15 mouse cellular contexts compared by ENCODE assay signal in the genomic region with DNA sequence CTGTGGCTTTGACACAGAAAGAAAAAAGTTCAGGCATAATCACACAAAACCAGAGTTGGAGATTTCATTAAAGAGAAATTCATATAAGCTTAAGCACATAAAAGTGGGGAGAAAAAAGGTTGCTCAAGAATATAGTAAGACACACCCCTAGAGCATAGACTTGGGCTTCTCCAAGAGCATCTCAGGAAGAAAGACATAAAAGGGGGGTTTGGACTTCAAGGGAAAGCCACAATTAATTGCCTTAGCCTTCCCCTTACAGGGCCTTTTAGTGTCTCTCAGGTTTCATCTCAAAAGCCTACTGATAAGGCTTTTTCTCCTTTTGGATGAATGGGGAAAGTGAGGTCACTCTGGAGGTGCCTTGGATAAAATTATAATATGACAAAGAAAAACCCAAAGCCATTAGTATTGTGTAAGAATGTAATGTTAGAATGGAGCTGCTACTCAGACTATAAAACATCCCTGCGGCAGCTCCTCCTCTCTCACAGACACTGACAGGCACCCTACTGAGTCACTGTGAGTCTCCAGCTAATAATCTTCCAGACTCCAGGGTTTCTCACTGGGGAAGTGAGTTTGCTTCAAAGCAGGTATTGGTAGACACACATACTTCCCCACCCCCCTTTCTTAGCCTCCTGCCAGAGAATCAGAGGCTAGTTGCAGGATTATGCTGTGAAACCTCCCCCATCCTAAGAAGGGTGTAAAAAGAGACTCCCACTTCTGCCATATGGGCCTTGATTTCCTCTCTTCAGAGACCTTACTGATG.
DNase-seq lines count a peak whose midpoint lies in the region; ATAC-seq and TF ChIP-seq lines count a peak whose summit lies in the region.
"Had no signal": no experiment of that assay in that cellular context is flagged by ENCODE, and none has a peak within 500 bp of the region (broad histone marks: within the 10 kb centered on the region; RNA-seq: fewer than 3 reads in every experiment).

No protein-coding gene starts in this region.

- TF ChIP-seq CTCF in midbrain, postnatal 0 days (IDR thresholded peaks at IDR 0.05), result no peak

- DNase-seq in forebrain, embryonic 10.5 days (ENCODE audit: extremely low spot score, low spot score), result peak; percentile 16
- DNase-seq in midbrain, embryonic 11.5 days (ENCODE audit: low spot score, missing footprints), result no peak
- DNase-seq in midbrain, embryonic 10.5 days (ENCODE audit: low spot score), result no peak
- peak; percentile 54 for DNase-seq in forebrain, embryonic 14.5 days (ENCODE audit: low spot score)
- DNase-seq in midbrain, postnatal 0 days (ENCODE audit: low spot score), result peak; percentile 12
- no peak for DNase-seq in gastrocnemius, adult 8-10 months (ENCODE audit: low spot score in 2 of 2)
- DNase-seq: heart, adult 2 months; heart, postnatal 36 days; liver; lung, postnatal 10 days; thymus, postnatal 36 days had no signal

- peaks cover 17% of the 10 kb centered on the region for H3K4me1 ChIP-seq in forebrain, embryonic 10.5 days
- 0 out of 2 replicates have a peak, but pooled peaks cover 2% of the 10 kb centered on the region for H3K4me1 ChIP-seq in forebrain, embryonic 16.5 days (replicated peaks; ENCODE audit: control insufficient read depth, insufficient read depth, low read length)
- no peaks in the 10 kb centered on the region for H3K4me1 ChIP-seq in midbrain, embryonic 11.5 days (ENCODE audit: control insufficient read depth, insufficient read depth, low read length)
- peaks cover 9% of the 10 kb centered on the region for H3K4me1 ChIP-seq in midbrain, embryonic 10.5 days
- no peaks in the 10 kb centered on the region for H3K4me1 ChIP-seq in forebrain, embryonic 14.5 days (ENCODE audit: control insufficient read depth, insufficient read depth, low read length)
- no peaks in the 10 kb centered on the region; the same call in 1 of the 2 replicates for H3K4me1 ChIP-seq in midbrain, postnatal 0 days (ENCODE audit: insufficient read depth, low read length)
- H3K4me1 ChIP-seq in heart, embryonic 11.5 days (ENCODE audit: control insufficient read depth, insufficient read depth, low read length), result no peaks in the 10 kb centered on the region

- H3K36me3 ChIP-seq in forebrain, embryonic 10.5 days (replicated peaks), result no peaks in the 10 kb centered on the region
- no peaks in the 10 kb centered on the region for H3K36me3 ChIP-seq in forebrain, embryonic 16.5 days (ENCODE audit: control insufficient read depth, insufficient read depth)
- no peaks in the 10 kb centered on the region for H3K36me3 ChIP-seq in midbrain, embryonic 11.5 days (ENCODE audit: control insufficient read depth, insufficient read depth, low read length)
- H3K36me3 ChIP-seq in midbrain, embryonic 10.5 days, result no peaks in the 10 kb centered on the region
- no peaks in the 10 kb centered on the region for H3K36me3 ChIP-seq in forebrain, embryonic 14.5 days (ENCODE audit: control insufficient read depth, insufficient read depth, low read length)
- H3K36me3 ChIP-seq in midbrain, postnatal 0 days (ENCODE audit: insufficient read depth, low read length), result no peaks in the 10 kb centered on the region
- H3K36me3 ChIP-seq in heart, embryonic 11.5 days (ENCODE audit: control insufficient read depth, insufficient read depth, low read length), result no peaks in the 10 kb centered on the region

- ATAC-seq in forebrain, embryonic 16.5 days, result no peak
- peak; percentile 50; the same call in 1 of the 2 replicates for ATAC-seq in midbrain, embryonic 11.5 days (ENCODE audit: low FRiP score)
- peak; percentile 72 for ATAC-seq in forebrain, embryonic 14.5 days
- ATAC-seq in midbrain, postnatal 0 days (ENCODE audit: low FRiP score), result no peak
- no peak for ATAC-seq in heart, embryonic 11.5 days (replicated peaks; ENCODE audit: insufficient number of reproducible peaks, low FRiP score, low TSS enrichment)
- ATAC-seq: activated CD4-positive, CD25-positive, alpha-beta regulatory T cell, adult 4 months; intestine, postnatal 0 days had no signal

- no peaks in the 10 kb centered on the region for H3K9me3 ChIP-seq in forebrain, embryonic 10.5 days
- no peaks in the 10 kb centered on the region for H3K9me3 ChIP-seq in forebrain, embryonic 16.5 days (ENCODE audit: control insufficient read depth, low read length)
- no peaks in the 10 kb centered on the region for H3K9me3 ChIP-seq in midbrain, embryonic 11.5 days (ENCODE audit: control insufficient read depth, low read length)
- no peaks in the 10 kb centered on the region for H3K9me3 ChIP-seq in midbrain, embryonic 10.5 days (replicated peaks)
- H3K9me3 ChIP-seq in forebrain, embryonic 14.5 days (replicated peaks; ENCODE audit: control insufficient read depth, low read length), result no peaks in the 10 kb centered on the region
- no peaks in the 10 kb centered on the region for H3K9me3 ChIP-seq in midbrain, postnatal 0 days (ENCODE audit: low read length)
- no peaks in the 10 kb centered on the region for H3K9me3 ChIP-seq in heart, embryonic 11.5 days (replicated peaks; ENCODE audit: control insufficient read depth, low read length)

- H3K4me2 ChIP-seq in forebrain, embryonic 16.5 days (ENCODE audit: low read length), result no peak overlapping the region
- H3K4me2 ChIP-seq in midbrain, embryonic 11.5 days, result no peak overlapping the region
- H3K4me2 ChIP-seq in forebrain, embryonic 14.5 days (ENCODE audit: low read length), result no peak overlapping the region
- no peak overlapping the region for H3K4me2 ChIP-seq in midbrain, postnatal 0 days (ENCODE audit: low read depth, low read length, poor library complexity, severe bottlenecking)
- H3K4me2 ChIP-seq in heart, embryonic 11.5 days, result no peak overlapping the region

- H3K4me3 ChIP-seq in forebrain, embryonic 10.5 days, result no peak overlapping the region
- H3K4me3 ChIP-seq in forebrain, embryonic 16.5 days (replicated peaks; ENCODE audit: low read length), result no peak overlapping the region
- no peak overlapping the region for H3K4me3 ChIP-seq in midbrain, embryonic 11.5 days (ENCODE audit: low read depth, low read length)
- no peak overlapping the region for H3K4me3 ChIP-seq in midbrain, embryonic 10.5 days
- no peak overlapping the region for H3K4me3 ChIP-seq in forebrain, embryonic 14.5 days (ENCODE audit: low read depth, low read length)
- no peak overlapping the region for H3K4me3 ChIP-seq in midbrain, postnatal 0 days (ENCODE audit: low read depth, low read length)
- no peak overlapping the region for H3K4me3 ChIP-seq in heart, embryonic 11.5 days (ENCODE audit: low read depth, low read length)
- H3K4me3 ChIP-seq: heart, adult 2 months had no signal

- WGBS in forebrain, embryonic 10.5 days, result 12% methylated on average over 1 of the region's 1 CpGs
- 3% methylated on average over 1 of the region's 1 CpGs for WGBS in forebrain, embryonic 16.5 days
- 0% methylated on average over 1 of the region's 1 CpGs for WGBS in midbrain, embryonic 11.5 days
- 11% methylated on average over 1 of the region's 1 CpGs for WGBS in midbrain, embryonic 10.5 days
- WGBS in forebrain, embryonic 14.5 days, result 5% methylated on average over 1 of the region's 1 CpGs
- WGBS in midbrain, postnatal 0 days, result 7% methylated on average over 1 of the region's 1 CpGs
- 48% methylated on average over 1 of the region's 1 CpGs for WGBS in heart, embryonic 11.5 days (ENCODE audit: insufficient replicate concordance)

- no peaks in the 10 kb centered on the region for H3K27me3 ChIP-seq in forebrain, embryonic 10.5 days (ENCODE audit: poor library complexity, severe bottlenecking)
- no peaks in the 10 kb centered on the region for H3K27me3 ChIP-seq in forebrain, embryonic 16.5 days (replicated peaks; ENCODE audit: control insufficient read depth, insufficient read depth, low read length)
- H3K27me3 ChIP-seq in midbrain, embryonic 11.5 days (ENCODE audit: control insufficient read depth, insufficient read depth, low read length), result no peaks in the 10 kb centered on the region
- H3K27me3 ChIP-seq in midbrain, embryonic 10.5 days (ENCODE audit: low read depth, poor library complexity, severe bottlenecking), result no peaks in the 10 kb centered on the region
- H3K27me3 ChIP-seq in forebrain, embryonic 14.5 days (replicated peaks; ENCODE audit: control insufficient read depth, insufficient read depth, low read length), result no peaks in the 10 kb centered on the region
- no peaks in the 10 kb centered on the region for H3K27me3 ChIP-seq in midbrain, postnatal 0 days (ENCODE audit: insufficient read depth, low read length)
- no peaks in the 10 kb centered on the region for H3K27me3 ChIP-seq in heart, embryonic 11.5 days (ENCODE audit: control insufficient read depth, insufficient read depth, low read length)

- H3K9ac ChIP-seq in forebrain, embryonic 16.5 days (replicated peaks; ENCODE audit: low read depth, low read length), result no peak overlapping the region
- no peak overlapping the region for H3K9ac ChIP-seq in midbrain, embryonic 11.5 days (ENCODE audit: low read length)
- no peak overlapping the region for H3K9ac ChIP-seq in forebrain, embryonic 14.5 days (ENCODE audit: low read length)
- no peak overlapping the region for H3K9ac ChIP-seq in midbrain, postnatal 0 days (replicated peaks; ENCODE audit: low read length, poor library complexity, severe bottlenecking)
- no peak overlapping the region for H3K9ac ChIP-seq in heart, embryonic 11.5 days (ENCODE audit: low read depth, low read length)

- H3K27ac ChIP-seq in forebrain, embryonic 10.5 days, result no peak overlapping the region
- no peak overlapping the region for H3K27ac ChIP-seq in forebrain, embryonic 16.5 days (ENCODE audit: low read length)
- no peak overlapping the region for H3K27ac ChIP-seq in midbrain, embryonic 11.5 days (ENCODE audit: low read depth, low read length)
- H3K27ac ChIP-seq in midbrain, embryonic 10.5 days (replicated peaks), result no peak overlapping the region
- H3K27ac ChIP-seq in forebrain, embryonic 14.5 days (ENCODE audit: low read depth, low read length), result no peak overlapping the region
- H3K27ac ChIP-seq in midbrain, postnatal 0 days (ENCODE audit: low read depth, low read length), result no peak overlapping the region
- H3K27ac ChIP-seq in heart, embryonic 11.5 days (ENCODE audit: low read depth, low read length), result no peak overlapping the region
- H3K27ac ChIP-seq: heart, adult 2 months had no signal

Comparison
In these comparisons a context has a peak if more than half of its experiments do, and no peak if none do; other contexts are left out.
1. DNase-seq: peak in forebrain, embryonic 10.5 days (single experiment), forebrain, embryonic 14.5 days (single experiment) and midbrain, postnatal 0 days (single experiment); none in midbrain, embryonic 11.5 days (single experiment), midbrain, embryonic 10.5 days (single experiment) and gastrocnemius, adult 8-10 months (0 of 2).
2. ATAC-seq: peak in midbrain, embryonic 11.5 days (single experiment) and forebrain, embryonic 14.5 days (single experiment); none in forebrain, embryonic 16.5 days (single experiment), midbrain, postnatal 0 days (single experiment) and heart, embryonic 11.5 days (single experiment).